Mouse (Mus musculus) hindbrain, embryonic 15.5 days (tissue): Measurements from ENCODE around the gene Rpl37a. TPM values are rescaled to one million over a fixed set of nuclear protein-coding genes. Genes with fewer than 3 reads are reported as not detected.

Experiments used
- ATAC-seq: fragments of 200-750 bp; cut with Nextera tagmentation; 2 replicates; pipeline ENCODE4 v1.8.0; 2017; ENCODE audit warnings: low read depth, moderate number of reproducible peaks, moderate TSS enrichment; ENCODE audit not compliant: low FRiP score
- H3K27ac ChIP-seq: fragments of 300-500 bp; sonication (generic); replicated peaks from 2 replicates; pipeline ENCODE4 v1.5.1; 2015; ENCODE audit warnings: mild to moderate bottlenecking, inconsistent platforms
- H3K27me3 ChIP-seq: fragments of 300-500 bp; sonication (generic); 2 replicates; pipeline ENCODE4 v1.6.1; 2015; ENCODE audit warnings: control low read depth, inconsistent platforms
- H3K36me3 ChIP-seq: fragments of 300-500 bp; sonication (generic); 2 replicates; pipeline ENCODE4 v1.6.1; 2015; ENCODE audit warnings: control low read depth, inconsistent platforms
- H3K4me1 ChIP-seq: fragments of 300-500 bp; sonication (generic); replicated peaks from 2 replicates; pipeline ENCODE4 v1.6.1; 2015; ENCODE audit warnings: control low read depth, inconsistent platforms
- H3K4me2 ChIP-seq: fragments of 300-500 bp; sonication (generic); 2 replicates; pipeline ENCODE4 v1.6.1; 2015; ENCODE audit warnings: moderate library complexity, mild to moderate bottlenecking, inconsistent platforms
- H3K4me3 ChIP-seq: fragments of 300-500 bp; sonication (generic); 2 replicates; pipeline ENCODE4 v1.5.1; 2015; ENCODE audit warnings: mild to moderate bottlenecking, inconsistent platforms
- H3K9ac ChIP-seq: fragments of 300-500 bp; sonication (generic); 2 replicates; pipeline ENCODE4 v1.6.1; 2015; ENCODE audit warnings: inconsistent platforms
- H3K9me3 ChIP-seq: fragments of 300-500 bp; sonication (generic); 2 replicates; pipeline ENCODE4 v1.6.1; 2016; ENCODE audit warnings: control low read depth, inconsistent platforms
- WGBS: fragments of 180-500 bp; shearing (Covaris S2); methylation state at CpG from one replicate; pipeline ENCODE4 v1.1.7; 2015; 5-methylcytosine and 5-hydroxymethylcytosine counted together
- polyA plus RNA-seq: library from polyadenylated mRNA; unstranded; fragments of >200 nt; fragmentation: Nextera tagmentation; extraction: Ambion mirVana; gene quantifications from 2 replicates; pipeline ENCODE4 v1.2.1, GENCODE M21; 2015

Rpl37a gene
- polyA plus RNA-seq, 1 experiment from 2014 or later = 919 TPM

DNA sequence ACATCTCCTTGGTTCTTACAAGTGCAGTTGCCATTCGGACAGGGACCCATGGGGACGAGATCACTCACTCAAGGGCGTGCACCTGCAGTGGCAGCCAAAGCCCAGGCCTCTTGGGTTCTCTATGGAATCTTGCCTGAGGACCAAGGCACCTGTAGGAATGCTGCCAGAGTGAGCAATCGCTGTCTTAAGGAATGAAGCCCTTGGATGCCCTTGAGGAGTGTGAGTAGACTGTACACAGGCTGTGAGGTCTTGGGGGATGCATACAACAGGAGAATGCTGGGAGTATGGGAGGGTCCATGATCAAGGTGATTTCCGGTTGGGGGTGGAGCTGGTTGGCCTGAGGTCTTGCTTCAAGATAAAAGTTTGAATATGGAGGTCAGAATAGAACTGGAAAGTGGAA is 30.3 kb downstream of the Rpl37a start:
- no peak overlapping the region for H3K27ac ChIP-seq
- H3K4me2 ChIP-seq = no peak overlapping the region
- no peaks in the 10 kb centered on the region for H3K27me3 ChIP-seq
- H3K4me1 ChIP-seq = peaks cover 12% of the 10 kb centered on the region
- 86% methylated on average over 5 of the region's 5 CpGs for WGBS
- no peaks in the 10 kb centered on the region for H3K36me3 ChIP-seq
- H3K9ac ChIP-seq = no peak overlapping the region
- no peak for ATAC-seq
- H3K4me3 ChIP-seq = no peak overlapping the region
- no peaks in the 10 kb centered on the region for H3K9me3 ChIP-seq

- Histone ChIP-seq H3K36me3 (no peaks in the 10 kb centered on the region), H3K27me3 (no peaks in the 10 kb centered on the region), H3K4me2 (no peak overlapping the region), H3K27ac (no peak overlapping the region), H3K4me3 (no peak overlapping the region), H3K9ac (no peak overlapping the region), H3K4me1 (no peaks in the 10 kb centered on the region), H3K9me3 (no peaks in the 10 kb centered on the region)
- ATAC-seq = no peak
- 85% methylated on average over 8 of the region's 8 CpGs for WGBS
Observed at GRCm38 (mm10) chr1:72744816-72745506, 33.9 kb downstream of the Rpl37a start.

- WGBS = 71% methylated on average over 7 of the region's 7 CpGs
- no peak for ATAC-seq
Observed at GRCm38 (mm10) chr1:72746382-72746781, 35.3 kb downstream of the Rpl37a start.

DNA sequence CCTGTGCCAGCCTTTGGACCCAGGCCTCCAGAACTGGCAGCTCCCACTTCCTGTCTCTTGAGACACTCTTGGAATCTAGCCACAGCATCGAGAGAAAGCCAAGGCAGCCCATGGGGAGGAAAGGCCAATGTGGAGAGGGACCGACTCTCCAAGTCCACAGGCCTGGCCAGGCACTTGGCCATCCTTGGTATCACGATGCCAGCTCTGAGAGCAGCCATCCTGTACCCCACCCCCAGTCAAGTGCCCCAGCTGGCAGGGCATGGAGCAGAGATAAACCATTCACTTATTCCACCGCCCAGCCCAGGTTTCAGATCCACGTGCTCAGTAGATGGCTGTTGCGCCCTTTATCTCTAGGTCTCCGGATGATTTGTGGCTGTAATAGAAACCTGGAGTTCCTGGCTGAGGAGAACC is 40.3 kb downstream of the Rpl37a start:
- WGBS = 78% methylated on average over 7 of the region's 7 CpGs
- no peaks in the 10 kb centered on the region for H3K4me1 ChIP-seq
- 0 out of 2 replicates have a peak overlapping the region, but pooled peaks have one; percentile 12 for H3K27ac ChIP-seq
- no peak overlapping the region for H3K4me3 ChIP-seq
- no peaks in the 10 kb centered on the region for H3K36me3 ChIP-seq
- H3K9ac ChIP-seq = no peak overlapping the region
- no peaks in the 10 kb centered on the region for H3K9me3 ChIP-seq
- H3K4me2 ChIP-seq = no peak overlapping the region
- H3K27me3 ChIP-seq = no peaks in the 10 kb centered on the region
- ATAC-seq = peak; percentile 83

More at GRCm38 (mm10) chr1:72746382-72746781, 35.3 kb downstream of the Rpl37a start:
- H3K27ac ChIP-seq = no peak overlapping the region
- H3K4me1 ChIP-seq = no peaks in the 10 kb centered on the region
- no peak overlapping the region for H3K9ac ChIP-seq
- no peak overlapping the region for H3K4me3 ChIP-seq
- H3K4me2 ChIP-seq = no peak overlapping the region
- H3K36me3 ChIP-seq = no peaks in the 10 kb centered on the region
- H3K9me3 ChIP-seq = no peaks in the 10 kb centered on the region
- no peaks in the 10 kb centered on the region for H3K27me3 ChIP-seq

GRCm38 (mm10) chr1:72753211-72753610 is 42.1 kb downstream of the Rpl37a start:
- no peak overlapping the region for H3K4me3 ChIP-seq
- no peaks in the 10 kb centered on the region for H3K9me3 ChIP-seq
- ATAC-seq = no peak
- H3K9ac ChIP-seq = no peak overlapping the region
- no peaks in the 10 kb centered on the region for H3K4me1 ChIP-seq
- no peak overlapping the region for H3K27ac ChIP-seq
- WGBS = 87% methylated on average over 6 of the region's 6 CpGs
- no peaks in the 10 kb centered on the region for H3K36me3 ChIP-seq
- H3K27me3 ChIP-seq = no peaks in the 10 kb centered on the region
- no peak overlapping the region for H3K4me2 ChIP-seq

GRCm38 (mm10) chr1:72755227-72755626 is 44.1 kb downstream of the Rpl37a start:
- H3K4me2 ChIP-seq = no peak overlapping the region
- no peaks in the 10 kb centered on the region for H3K4me1 ChIP-seq
- H3K36me3 ChIP-seq = no peaks in the 10 kb centered on the region
- no peak overlapping the region for H3K4me3 ChIP-seq
- ATAC-seq = no peak
- H3K9me3 ChIP-seq = no peaks in the 10 kb centered on the region
- WGBS = 73% methylated on average over 8 of the region's 8 CpGs
- no peak overlapping the region for H3K9ac ChIP-seq
- no peaks in the 10 kb centered on the region for H3K27me3 ChIP-seq
- H3K27ac ChIP-seq = no peak overlapping the region

DNA sequence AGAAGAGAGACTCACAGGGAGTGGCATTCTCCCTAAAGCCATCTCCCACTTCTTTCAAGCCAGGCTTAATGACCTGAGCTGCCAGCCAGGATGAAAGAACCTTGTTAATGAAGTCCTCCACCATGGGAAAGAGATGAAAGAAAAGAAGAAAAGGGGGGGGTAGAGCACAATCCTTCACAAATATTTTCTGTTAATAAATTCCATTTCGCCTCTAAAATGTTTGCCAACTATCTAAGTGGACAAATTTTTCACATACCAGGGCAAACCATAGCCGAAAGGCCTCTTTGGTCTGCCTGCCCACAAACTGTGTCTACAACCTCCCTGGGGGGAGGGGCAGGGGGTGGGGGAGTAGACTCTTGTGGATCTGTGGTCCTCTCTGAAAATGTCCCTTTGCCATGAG is 44.7 kb downstream of the Rpl37a start:
- no peaks in the 10 kb centered on the region for H3K4me1 ChIP-seq
- 81% methylated on average over 2 of the region's 2 CpGs for WGBS
- ATAC-seq = no peak

DNA sequence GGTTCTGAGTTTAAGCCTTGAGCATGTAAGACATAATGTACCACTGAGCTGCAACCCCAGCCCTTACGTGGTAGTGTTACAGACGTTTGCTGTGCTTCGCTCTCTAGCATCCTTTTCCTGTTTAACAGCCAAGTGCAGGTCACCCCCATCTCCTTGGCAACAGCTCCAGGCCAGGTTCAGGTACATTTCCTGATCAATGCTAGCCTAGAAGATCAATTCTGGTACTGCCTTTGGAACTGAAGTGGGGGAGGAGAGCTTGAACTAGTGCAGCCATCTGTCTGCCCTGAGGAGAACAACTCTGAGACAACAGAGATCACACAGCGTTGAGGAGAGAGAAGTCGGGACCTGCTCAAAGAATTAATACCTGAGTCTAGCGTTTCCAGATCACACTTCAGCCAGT is 48.7 kb downstream of the Rpl37a start:
- H3K9ac ChIP-seq = no peak overlapping the region
- no peaks in the 10 kb centered on the region for H3K27me3 ChIP-seq
- H3K36me3 ChIP-seq = no peaks in the 10 kb centered on the region
- no peak overlapping the region for H3K4me3 ChIP-seq
- ATAC-seq = no peak
- WGBS = 85% methylated on average over 6 of the region's 6 CpGs
- no peak overlapping the region for H3K27ac ChIP-seq
- H3K4me2 ChIP-seq = no peak overlapping the region
- H3K4me1 ChIP-seq = no peaks in the 10 kb centered on the region; the same call in 1 of the 2 replicates
- H3K9me3 ChIP-seq = no peaks in the 10 kb centered on the region

More for the DNA sequence above, 44.7 kb downstream of the Rpl37a start:
- Histone ChIP-seq H3K27me3 (no peaks in the 10 kb centered on the region), H3K9me3 (no peaks in the 10 kb centered on the region), H3K27ac (no peak overlapping the region), H3K4me2 (no peak overlapping the region), H3K9ac (no peak overlapping the region), H3K4me3 (no peak overlapping the region), H3K36me3 (no peaks in the 10 kb centered on the region)

Other genes with a start within 250 kb of the Rpl37a start
- gene March4, start 174.4 kb upstream of the Rpl37a start, polyA plus RNA-seq = 9.3 and 12.2 TPM in 2 replicates
- 27.8 and 29.7 TPM in 2 replicates for gene Smarcal1, start 128.0 kb upstream of the Rpl37a start, polyA plus RNA-seq
- not detected in 2 replicates for gene Ankar, start 10.7 kb upstream of the Rpl37a start, polyA plus RNA-seq
- gene Igfbp2, start 113.2 kb downstream of the Rpl37a start, polyA plus RNA-seq = 463 and 473 TPM in 2 replicates
- gene Igfbp5, start 163.6 kb downstream of the Rpl37a start, polyA plus RNA-seq = 48.5 and 56.5 TPM in 2 replicates